Mouse (Mus musculus): ENCODE measurements at regions not wholly inside any gene's neighbourhood (a gene's known extent, or its start where the extent isn't known, plus 50 kb on each side); places are given as distances from the start of the nearest gene placed in this dataset.

DNA sequence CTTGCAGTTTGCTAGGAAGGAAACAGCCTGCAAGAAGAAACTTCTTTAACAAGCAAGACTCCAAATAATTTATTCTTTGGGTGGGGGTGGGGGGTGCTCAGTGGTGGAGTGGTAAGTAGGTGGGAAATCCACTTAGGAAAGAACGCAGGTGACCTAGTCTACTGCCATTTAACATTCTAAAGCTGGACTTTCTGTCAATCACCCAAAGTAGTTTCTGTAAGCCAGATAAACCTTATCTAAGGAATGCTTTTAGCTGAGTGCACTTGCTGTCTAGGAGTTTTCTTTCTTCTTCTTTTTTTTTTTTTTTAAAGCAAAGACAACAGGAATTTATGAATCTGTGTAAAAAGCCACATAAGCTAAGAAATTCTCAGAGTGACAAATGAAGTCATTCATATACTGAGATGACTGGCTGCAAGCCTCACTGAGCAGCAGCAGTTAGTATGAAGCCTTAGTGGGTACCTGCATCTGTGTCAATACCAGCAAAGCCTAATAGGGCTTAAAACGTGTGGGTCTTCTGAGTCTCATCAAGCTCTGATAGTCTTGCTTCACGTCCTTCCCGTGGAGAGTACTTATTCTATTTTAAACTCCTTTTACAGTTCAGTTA lies 210.0 kb upstream of the 4933412E24Rik start:
- TF ChIP-seq CTCF (IDR thresholded peaks at IDR 0.05; ENCODE audit: extremely low read depth, insufficient read depth, insufficient read length, insufficient replicate concordance): no peak
- no peak for TF ChIP-seq POLR2A (IDR thresholded peaks at IDR 0.05; ENCODE audit: low read depth, low read length)

Measured in spleen, adult 2 months (tissue).